Mouse (Mus musculus): ENCODE measurements around the gene BC067074. TPM values are rescaled to one million over a fixed set of nuclear protein-coding genes. Genes with fewer than 3 reads are reported as not detected.

BC067074 gene
- polyA plus RNA-seq, 1 experiment from 2014 or later = 0.22 TPM

- 65% methylated on average over 4 of the region's 4 CpGs for WGBS (ENCODE audit: insufficient replicate concordance)
Observed at GRCm38 (mm10) chr13:113353955-113354354, 61.0 kb downstream of the BC067074 start.

DNA sequence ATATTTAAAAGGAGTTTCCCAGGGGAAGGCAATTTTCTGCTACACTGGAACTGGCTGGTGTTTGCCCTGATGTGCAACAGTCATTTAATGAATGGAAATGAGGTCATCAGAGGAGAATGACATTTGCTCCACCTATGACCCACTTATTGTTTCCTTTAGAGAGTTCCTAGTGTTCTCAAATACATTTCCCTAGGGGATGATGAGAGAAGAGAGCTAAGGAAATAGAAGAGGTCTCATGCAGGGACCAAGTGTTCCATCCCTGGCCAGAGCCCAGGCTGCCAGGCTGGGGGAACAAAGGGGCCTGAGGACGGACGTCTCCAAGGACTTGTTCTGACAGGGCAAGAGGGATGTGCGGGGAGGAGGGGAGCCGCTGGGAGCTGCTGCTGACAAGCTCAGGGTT is 62.1 kb downstream of the BC067074 start:
- Histone ChIP-seq H3K36me3 (no peaks in the 10 kb centered on the region), H3K9me3 (replicated peaks) (no peaks in the 10 kb centered on the region), H3K4me1 (replicated peaks) (no peaks in the 10 kb centered on the region), H3K9ac (no peak overlapping the region), H3K27me3 (no peaks in the 10 kb centered on the region), H3K4me2 (no peak overlapping the region), H3K27ac (no peak overlapping the region), H3K4me3 (replicated peaks) (no peak overlapping the region)
- no peak for ATAC-seq (ENCODE audit: low read depth)
- WGBS (ENCODE audit: insufficient replicate concordance) = 70% methylated on average over 4 of the region's 4 CpGs
- DNase-seq = no peak

More at GRCm38 (mm10) chr13:113353955-113354354, 61.0 kb downstream of the BC067074 start:
- Histone ChIP-seq H3K4me1 (replicated peaks) (no peaks in the 10 kb centered on the region), H3K9me3 (replicated peaks) (no peaks in the 10 kb centered on the region), H3K4me3 (replicated peaks) (no peak overlapping the region), H3K27me3 (no peaks in the 10 kb centered on the region), H3K4me2 (no peak overlapping the region), H3K9ac (no peak overlapping the region), H3K27ac (no peak overlapping the region), H3K36me3 (no peaks in the 10 kb centered on the region)
- ATAC-seq (ENCODE audit: low read depth) (no peak), DNase-seq (no peak)

DNA sequence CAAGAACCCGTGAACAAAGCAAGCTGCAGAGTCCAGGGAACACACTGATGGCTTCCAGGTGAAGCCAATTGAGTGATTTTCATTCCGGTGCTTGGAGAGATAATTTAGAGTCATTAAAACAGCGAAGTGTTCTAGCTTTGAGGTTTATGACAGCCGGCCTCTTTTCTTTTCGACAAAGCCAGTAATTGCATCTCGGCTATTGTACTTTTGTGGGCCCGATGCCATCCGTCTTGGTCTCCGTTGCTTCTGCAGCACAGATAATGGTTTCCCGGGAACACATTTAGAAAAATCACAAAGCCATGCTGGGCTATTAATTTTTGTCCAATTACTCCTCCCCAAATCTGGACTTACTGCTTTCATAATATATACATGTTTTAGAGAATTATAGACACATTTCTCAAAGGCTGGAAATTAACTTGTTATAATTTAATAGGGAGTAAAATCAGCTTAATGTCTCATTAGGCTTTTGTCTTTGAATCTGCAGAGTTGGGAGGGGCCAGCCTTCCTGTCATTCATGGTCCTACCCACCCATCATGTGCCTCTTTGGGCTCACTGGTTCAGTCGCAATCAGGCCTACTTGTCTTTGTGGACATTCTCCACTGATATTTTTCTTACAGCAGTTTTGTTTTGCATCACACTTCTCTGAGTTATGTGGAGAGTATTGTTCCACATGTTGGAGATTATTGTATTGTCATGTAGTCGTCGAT is 64.6 kb downstream of the BC067074 start:
- Histone ChIP-seq H3K36me3 (no peaks in the 10 kb centered on the region), H3K9me3 (replicated peaks) (no peaks in the 10 kb centered on the region), H3K27ac (no peak overlapping the region), H3K27me3 (no peaks in the 10 kb centered on the region), H3K4me2 (no peak overlapping the region), H3K4me1 (replicated peaks) (no peaks in the 10 kb centered on the region), H3K9ac (no peak overlapping the region), H3K4me3 (replicated peaks) (no peak overlapping the region)
- ATAC-seq (ENCODE audit: low read depth) (no peak), DNase-seq (no peak)
- WGBS (ENCODE audit: insufficient replicate concordance) = 78% methylated on average over 13 of the region's 13 CpGs

DNA sequence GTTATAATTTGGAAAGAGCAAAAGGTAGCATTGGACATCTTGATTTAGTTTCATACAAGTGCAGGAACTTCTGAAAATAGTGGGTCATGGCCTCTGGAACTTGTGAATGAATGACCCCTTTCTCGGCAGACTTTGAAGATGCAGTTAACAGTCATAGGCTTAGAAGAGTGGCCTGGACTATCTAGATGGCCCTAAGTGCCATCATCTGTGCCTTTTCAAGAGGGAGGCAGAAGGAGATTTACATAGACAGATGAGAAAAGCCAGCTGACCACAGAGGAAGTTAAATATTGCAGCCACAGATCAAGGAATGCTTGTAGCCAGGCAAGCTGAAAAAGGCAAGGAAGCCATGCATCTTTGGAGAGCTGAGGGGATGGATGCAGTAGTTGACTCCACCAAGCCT is 66.7 kb downstream of the BC067074 start:
- H3K36me3 ChIP-seq = no peaks in the 10 kb centered on the region
- 52% methylated on average over 1 of the region's 1 CpGs for WGBS (ENCODE audit: insufficient replicate concordance)
- no peaks in the 10 kb centered on the region for H3K27me3 ChIP-seq
- H3K9me3 ChIP-seq (replicated peaks) = no peaks in the 10 kb centered on the region
- no peak for ATAC-seq (ENCODE audit: low read depth)
- no peaks in the 10 kb centered on the region for H3K4me1 ChIP-seq (replicated peaks)
- H3K9ac ChIP-seq = no peak overlapping the region
- no peak overlapping the region for H3K27ac ChIP-seq
- no peak overlapping the region for H3K4me3 ChIP-seq (replicated peaks)
- no peak overlapping the region for H3K4me2 ChIP-seq
- no peak for DNase-seq

DNA sequence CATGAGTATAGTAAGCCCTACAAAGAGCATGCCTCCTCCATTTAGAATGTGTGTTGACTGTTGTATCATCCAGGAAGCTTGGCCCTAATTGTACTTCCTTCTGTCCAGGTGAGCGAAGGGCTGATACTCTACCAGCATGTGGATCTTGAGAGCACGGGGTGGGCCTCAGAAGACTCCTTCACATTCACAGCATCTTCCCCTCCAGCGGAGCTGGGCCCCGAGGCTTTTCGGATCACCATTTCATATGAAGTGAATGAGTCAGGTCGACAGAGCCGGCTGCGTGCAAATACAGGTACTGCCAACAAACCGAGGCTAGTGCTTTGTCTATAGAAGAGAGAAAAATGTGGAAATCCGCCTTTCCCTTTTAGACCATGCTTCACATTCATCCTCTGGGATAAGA is 73.0 kb downstream of the BC067074 start:
- DNase-seq (no peak), ATAC-seq (ENCODE audit: low read depth) (no peak)
- Histone ChIP-seq H3K27me3 (no peaks in the 10 kb centered on the region), H3K9me3 (replicated peaks) (no peaks in the 10 kb centered on the region), H3K36me3 (no peaks in the 10 kb centered on the region), H3K4me2 (no peak overlapping the region), H3K27ac (no peak overlapping the region), H3K4me1 (replicated peaks) (no peaks in the 10 kb centered on the region), H3K9ac (no peak overlapping the region), H3K4me3 (replicated peaks) (no peak overlapping the region)
- WGBS (ENCODE audit: insufficient replicate concordance) = 79% methylated on average over 10 of the region's 10 CpGs

- Histone ChIP-seq H3K27me3 (no peaks in the 10 kb centered on the region), H3K9ac (no peak overlapping the region), H3K36me3 (no peaks in the 10 kb centered on the region), H3K4me2 (no peak overlapping the region), H3K9me3 (replicated peaks) (no peaks in the 10 kb centered on the region), H3K4me3 (replicated peaks) (no peak overlapping the region), H3K4me1 (replicated peaks) (no peaks in the 10 kb centered on the region), H3K27ac (no peak overlapping the region)
- 63% methylated on average over 13 of the region's 13 CpGs for WGBS (ENCODE audit: insufficient replicate concordance)
- no peak for DNase-seq
- ATAC-seq (ENCODE audit: low read depth) = no peak
Observed at GRCm38 (mm10) chr13:113368931-113369579, 76.1 kb downstream of the BC067074 start.

- WGBS (ENCODE audit: insufficient replicate concordance) = 73% methylated on average over 10 of the region's 10 CpGs
- H3K36me3 ChIP-seq = no peaks in the 10 kb centered on the region
- DNase-seq = no peak
- H3K4me3 ChIP-seq (replicated peaks) = no peak overlapping the region
- H3K9ac ChIP-seq = no peak overlapping the region
- H3K4me1 ChIP-seq (replicated peaks) = no peaks in the 10 kb centered on the region
- no peak overlapping the region for H3K4me2 ChIP-seq
- no peak overlapping the region for H3K27ac ChIP-seq
- ATAC-seq (ENCODE audit: low read depth) = no peak
- no peaks in the 10 kb centered on the region for H3K27me3 ChIP-seq
- H3K9me3 ChIP-seq (replicated peaks) = no peaks in the 10 kb centered on the region
Observed at GRCm38 (mm10) chr13:113369622-113370021, 76.7 kb downstream of the BC067074 start.

DNA sequence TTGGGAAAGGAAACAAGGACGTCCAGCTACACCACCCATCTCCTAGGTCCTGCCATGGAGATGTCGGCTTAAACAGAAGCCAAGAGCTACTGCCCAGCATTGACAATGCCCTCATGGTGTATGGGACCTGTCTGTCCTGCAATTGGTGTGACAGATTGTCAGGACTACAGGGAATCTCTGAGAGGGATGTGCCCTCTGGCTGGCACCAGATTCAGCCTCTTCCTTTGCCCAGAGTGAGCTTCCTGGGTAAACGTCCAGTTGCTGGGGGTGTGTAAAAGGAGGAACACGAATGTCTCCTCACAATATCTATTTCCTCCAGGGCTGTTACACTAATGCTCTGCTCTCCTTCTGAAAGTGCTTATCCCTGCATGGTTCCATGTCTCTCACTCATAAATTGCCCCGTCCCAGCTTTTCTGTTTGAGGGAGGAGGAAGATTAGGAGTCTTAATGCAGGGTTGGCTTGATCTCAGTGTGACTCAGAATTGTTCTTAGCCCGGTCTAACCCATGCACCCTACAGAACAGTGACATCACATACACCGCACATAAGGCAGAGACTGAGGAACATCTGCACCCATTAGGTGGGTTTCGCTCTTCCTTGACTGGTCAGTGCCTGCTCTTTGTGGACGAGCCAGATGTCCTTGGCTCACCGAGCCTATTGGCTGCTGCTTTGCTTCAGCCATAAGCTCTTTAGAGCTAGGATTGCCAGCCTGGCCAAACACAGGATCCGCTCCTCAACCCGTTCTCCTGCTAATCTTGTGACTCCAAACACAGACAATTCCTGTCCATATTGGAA is 80.5 kb downstream of the BC067074 start:
- no peak for DNase-seq

GRCm38 (mm10) chr13:113374084-113374405 is 81.1 kb downstream of the BC067074 start:
- no peak overlapping the region for H3K4me3 ChIP-seq (replicated peaks)
- no peak overlapping the region for H3K9ac ChIP-seq
- H3K4me1 ChIP-seq (replicated peaks) = no peaks in the 10 kb centered on the region
- no peaks in the 10 kb centered on the region for H3K9me3 ChIP-seq (replicated peaks)
- no peaks in the 10 kb centered on the region for H3K36me3 ChIP-seq
- H3K27ac ChIP-seq = no peak overlapping the region
- ATAC-seq (ENCODE audit: low read depth) = no peak
- no peak for DNase-seq
- WGBS (ENCODE audit: insufficient replicate concordance) = 59% methylated on average over 2 of the region's 2 CpGs
- H3K4me2 ChIP-seq = no peak overlapping the region
- H3K27me3 ChIP-seq = no peaks in the 10 kb centered on the region

More for the DNA sequence above, 80.5 kb downstream of the BC067074 start:
- no peaks in the 10 kb centered on the region for H3K9me3 ChIP-seq (replicated peaks)
- H3K27me3 ChIP-seq = no peaks in the 10 kb centered on the region
- ATAC-seq (ENCODE audit: low read depth) = no peak
- H3K27ac ChIP-seq = no peak overlapping the region
- H3K36me3 ChIP-seq = no peaks in the 10 kb centered on the region
- no peaks in the 10 kb centered on the region for H3K4me1 ChIP-seq (replicated peaks)
- H3K9ac ChIP-seq = no peak overlapping the region
- no peak overlapping the region for H3K4me3 ChIP-seq (replicated peaks)
- no peak overlapping the region for H3K4me2 ChIP-seq
- WGBS (ENCODE audit: insufficient replicate concordance) = 69% methylated on average over 12 of the region's 12 CpGs

DNA sequence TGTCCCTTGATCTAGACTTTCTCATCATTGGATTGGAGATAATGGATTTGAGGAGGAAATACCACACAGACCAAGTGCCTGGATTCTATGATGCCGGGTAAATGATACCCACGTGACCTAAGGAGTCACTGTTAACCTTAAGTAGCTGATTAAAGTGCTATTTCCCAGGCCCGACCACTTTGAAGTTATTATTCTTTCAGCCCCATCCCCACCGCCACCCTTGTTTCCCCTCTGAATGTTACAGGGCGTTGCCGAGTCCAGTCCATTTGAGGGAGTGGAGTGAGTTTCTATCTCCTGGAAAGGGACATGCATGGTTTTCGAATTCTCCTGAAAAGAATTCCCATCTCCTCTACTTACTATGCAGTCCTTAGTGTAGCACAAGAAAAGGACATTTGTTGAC is 84.7 kb downstream of the BC067074 start:
- Histone ChIP-seq H3K27me3 (no peaks in the 10 kb centered on the region), H3K9ac (no peak overlapping the region), H3K4me2 (no peak overlapping the region), H3K4me1 (replicated peaks) (no peaks in the 10 kb centered on the region), H3K36me3 (no peaks in the 10 kb centered on the region), H3K9me3 (replicated peaks) (no peaks in the 10 kb centered on the region), H3K4me3 (replicated peaks) (no peak overlapping the region), H3K27ac (no peak overlapping the region)
- 74% methylated on average over 7 of the region's 7 CpGs for WGBS (ENCODE audit: insufficient replicate concordance)
- DNase-seq = no peak
- ATAC-seq (ENCODE audit: low read depth) = no peak

DNA sequence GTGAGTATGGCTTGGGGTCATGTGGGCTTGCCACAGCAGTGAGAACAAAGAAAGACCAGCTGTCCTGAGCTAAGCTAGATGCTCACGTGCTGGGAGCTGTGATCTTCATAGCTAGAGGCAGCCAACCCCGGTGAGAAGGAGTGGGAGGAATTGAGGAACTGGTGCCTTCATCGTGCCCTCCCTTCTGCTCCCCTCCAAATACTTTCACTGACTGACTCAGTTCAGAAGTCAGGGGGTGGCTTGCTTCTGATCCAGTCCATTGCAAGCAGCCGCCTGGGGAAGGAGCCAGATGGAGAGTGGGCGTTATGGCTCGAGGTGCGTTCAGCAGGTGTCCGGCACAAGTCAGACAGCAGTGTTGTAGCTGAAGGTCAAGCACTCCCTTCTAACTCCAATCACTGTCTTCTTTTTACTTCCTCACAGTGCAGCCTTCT is 86.0 kb downstream of the BC067074 start:
- DNase-seq = no peak
- no peaks in the 10 kb centered on the region for H3K9me3 ChIP-seq (replicated peaks)

More for the DNA sequence above, 86.0 kb downstream of the BC067074 start:
- no peaks in the 10 kb centered on the region for H3K27me3 ChIP-seq
- H3K27ac ChIP-seq = no peak overlapping the region
- ATAC-seq (ENCODE audit: low read depth) = no peak
- no peak overlapping the region for H3K9ac ChIP-seq
- WGBS (ENCODE audit: insufficient replicate concordance) = 47% methylated on average over 8 of the region's 8 CpGs
- no peak overlapping the region for H3K4me3 ChIP-seq (replicated peaks)
- H3K36me3 ChIP-seq = no peaks in the 10 kb centered on the region
- no peaks in the 10 kb centered on the region for H3K4me1 ChIP-seq (replicated peaks)
- no peak overlapping the region for H3K4me2 ChIP-seq

All from liver, embryonic 13.5 days (tissue).